Mouse (Mus musculus): ENCODE data around the gene Pdcl3.

DNA sequence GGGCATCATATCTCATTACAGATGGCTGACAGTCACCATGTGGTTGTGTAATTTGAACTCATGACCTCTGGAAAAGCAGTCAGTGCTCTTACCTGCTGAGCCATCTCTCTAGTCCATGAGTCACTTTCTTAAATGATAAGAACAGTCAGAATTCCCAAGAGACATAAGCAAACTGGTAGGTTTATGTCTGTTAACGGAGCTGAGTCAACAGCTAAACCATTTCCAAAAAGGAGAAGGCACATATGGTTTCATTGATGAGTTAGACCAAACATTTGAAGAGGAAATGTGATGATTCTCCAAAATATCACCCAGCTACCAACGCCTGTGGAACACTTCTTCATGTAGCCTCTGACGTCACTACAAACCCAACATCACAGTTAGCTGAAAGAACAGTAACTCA lies 13.7 kb upstream of the Pdcl3 start:
- TF ChIP-seq CTCF (IDR thresholded peaks at IDR 0.05; ENCODE audit: low read depth, low read length), result no peak
- no peak for TF ChIP-seq EP300 (IDR thresholded peaks at IDR 0.05; ENCODE audit: insufficient read depth, low read depth, low read length)
- TF ChIP-seq POLR2A (IDR thresholded peaks at IDR 0.05; ENCODE audit: insufficient read depth, low read length), result no peak
